Mouse (Mus musculus): ENCODE measurements around the gene Plau.

Plau gene

DNA sequence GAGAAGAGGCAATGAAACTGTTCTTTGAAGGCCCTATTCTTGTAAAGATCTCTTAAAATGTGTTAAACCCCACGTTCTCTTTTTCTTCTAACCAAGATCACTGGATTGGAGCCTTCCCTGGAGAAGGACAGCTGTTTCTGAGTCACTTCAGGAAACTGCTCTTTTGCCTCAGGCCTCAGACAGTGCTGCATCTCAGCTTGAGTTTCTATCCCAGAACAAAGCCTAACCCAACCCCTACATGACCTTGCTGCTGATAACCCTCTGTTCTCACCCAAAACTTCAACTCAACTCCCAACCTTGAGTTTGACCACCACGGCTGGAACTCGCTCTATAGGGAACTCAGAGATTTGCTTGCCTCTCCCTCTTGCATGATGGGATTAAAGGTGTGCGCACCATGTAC, 27.1 kb upstream of the Plau start:
- no peak for DNase-seq

DNA sequence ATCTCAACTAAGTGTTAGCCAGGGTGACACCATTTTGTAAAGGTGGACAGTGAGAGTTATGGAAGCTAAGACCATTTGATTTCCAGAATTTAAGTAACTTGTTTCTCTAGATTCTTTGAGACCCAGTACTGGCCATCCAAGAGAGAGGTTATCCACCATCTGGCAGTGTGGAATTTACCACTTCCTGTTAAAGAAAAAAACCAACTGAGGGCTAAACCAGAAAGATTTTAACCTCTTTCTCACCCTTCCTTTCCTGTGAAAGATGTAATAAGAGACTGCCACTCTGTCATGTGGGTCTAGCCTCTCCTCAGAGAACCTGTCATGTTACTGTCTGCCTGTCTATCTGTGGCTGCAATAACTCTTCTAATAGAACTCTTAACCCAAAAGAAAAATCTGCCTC, 26.6 kb upstream of the Plau start:
- no peak for DNase-seq

DNA sequence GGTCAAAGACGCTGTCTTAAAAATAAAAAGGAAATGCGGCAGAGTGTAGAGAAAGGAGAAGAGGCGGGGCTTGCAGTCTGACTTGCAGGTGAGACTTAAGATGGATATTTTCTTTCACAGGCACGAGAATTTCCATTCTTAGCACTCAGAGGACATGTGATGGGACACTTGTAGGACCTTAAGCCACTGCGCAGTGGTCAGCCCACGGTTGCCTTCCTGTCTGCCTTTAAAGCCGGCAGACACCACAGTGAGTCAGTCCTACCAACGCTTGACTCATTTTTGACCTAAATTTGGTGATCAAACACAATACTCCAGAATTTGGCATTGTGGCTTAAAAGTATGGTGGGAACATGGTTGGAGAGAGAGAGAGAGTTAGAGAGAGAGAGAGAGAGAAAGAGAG, 25.2 kb upstream of the Plau start:
- DNase-seq = no peak

GRCm38 (mm10) chr14:20811779-20812406, 24.6 kb upstream of the Plau start:
- no peak for DNase-seq

DNA sequence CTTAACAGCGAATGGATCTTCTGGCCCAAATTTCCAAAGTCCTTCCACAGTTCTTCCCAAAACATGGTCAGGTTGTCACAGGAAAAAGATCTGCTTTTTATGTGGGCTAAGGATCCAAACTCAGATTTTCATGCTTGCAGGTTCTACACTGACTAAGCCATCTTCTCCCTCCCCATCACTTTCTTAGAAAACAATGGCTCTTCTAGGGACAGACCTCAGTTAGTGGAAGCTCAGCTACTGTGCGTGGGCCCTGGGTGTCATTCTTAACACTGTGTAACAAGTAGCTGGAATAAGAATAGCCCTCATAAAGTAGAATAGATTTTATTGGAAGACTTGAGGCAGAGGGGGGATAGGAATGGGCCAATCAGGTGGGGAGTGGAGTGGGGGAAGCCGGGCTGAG, 21.0 kb upstream of the Plau start:
- no peak for DNase-seq

DNA sequence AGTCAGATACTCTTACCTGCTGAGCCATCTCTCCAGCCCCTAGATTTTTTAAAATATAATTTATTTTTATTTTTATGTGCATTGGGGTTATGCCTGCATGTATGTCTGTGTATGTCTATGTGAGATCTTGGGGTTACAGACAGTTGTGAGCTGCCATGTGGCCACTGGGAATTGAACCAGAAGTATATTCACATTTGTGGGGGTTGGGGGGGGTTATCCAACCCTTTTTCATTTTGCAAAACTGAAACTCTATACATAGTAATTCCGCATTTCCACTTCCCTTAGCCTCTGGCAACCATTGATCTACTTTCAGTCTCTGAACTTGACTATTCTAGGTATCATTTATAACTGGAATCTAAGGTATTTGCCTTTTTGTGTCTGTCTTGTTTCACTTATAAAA, 11.9 kb upstream of the Plau start:
- DNase-seq = no peak

DNA sequence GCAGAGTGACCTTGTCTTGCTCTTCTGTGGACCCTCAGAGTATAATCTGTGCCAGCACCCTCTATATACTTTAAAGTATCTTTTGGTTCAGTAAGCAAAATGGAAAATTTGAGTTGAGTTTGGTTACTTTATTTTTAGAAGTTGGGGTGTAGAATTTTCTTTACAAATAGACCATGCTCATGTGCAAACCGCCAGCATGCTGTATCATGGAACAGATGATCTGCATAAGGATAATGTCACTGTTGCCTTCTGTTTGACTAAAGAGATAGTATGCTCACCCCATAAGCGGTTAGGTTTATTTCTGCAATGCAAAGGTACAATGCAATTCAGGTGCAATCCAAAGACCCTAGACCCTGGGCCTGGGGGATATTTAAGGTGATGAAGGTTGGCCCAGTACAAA, 10.9 kb upstream of the Plau start:
- no peak for DNase-seq

GRCm38 (mm10) chr14:20827061-20827460, 9.4 kb upstream of the Plau start:
- no peak for DNase-seq

DNA sequence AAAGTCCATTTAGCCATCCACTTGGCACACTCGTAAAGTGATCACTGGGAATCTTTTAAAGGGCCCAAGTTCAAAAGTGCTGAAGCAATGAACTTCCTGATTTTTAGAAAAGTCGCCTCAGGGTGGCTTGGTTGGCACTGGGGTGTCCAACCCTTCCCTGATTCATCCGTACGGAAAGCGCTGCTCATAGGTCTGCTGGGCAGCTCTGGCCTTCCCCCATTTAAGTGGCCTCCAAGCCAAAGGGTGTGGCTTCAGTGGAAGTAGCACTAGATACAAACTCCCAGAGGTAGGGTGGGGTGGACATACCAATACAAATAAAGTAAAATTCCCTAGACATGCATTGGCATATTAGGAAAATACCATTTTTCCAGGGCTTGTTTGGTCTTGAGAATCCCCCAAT, 9.0 kb upstream of the Plau start:
- no peak for DNase-seq

GRCm38 (mm10) chr14:20828524-20828923, 7.9 kb upstream of the Plau start:
- no peak for DNase-seq

DNA sequence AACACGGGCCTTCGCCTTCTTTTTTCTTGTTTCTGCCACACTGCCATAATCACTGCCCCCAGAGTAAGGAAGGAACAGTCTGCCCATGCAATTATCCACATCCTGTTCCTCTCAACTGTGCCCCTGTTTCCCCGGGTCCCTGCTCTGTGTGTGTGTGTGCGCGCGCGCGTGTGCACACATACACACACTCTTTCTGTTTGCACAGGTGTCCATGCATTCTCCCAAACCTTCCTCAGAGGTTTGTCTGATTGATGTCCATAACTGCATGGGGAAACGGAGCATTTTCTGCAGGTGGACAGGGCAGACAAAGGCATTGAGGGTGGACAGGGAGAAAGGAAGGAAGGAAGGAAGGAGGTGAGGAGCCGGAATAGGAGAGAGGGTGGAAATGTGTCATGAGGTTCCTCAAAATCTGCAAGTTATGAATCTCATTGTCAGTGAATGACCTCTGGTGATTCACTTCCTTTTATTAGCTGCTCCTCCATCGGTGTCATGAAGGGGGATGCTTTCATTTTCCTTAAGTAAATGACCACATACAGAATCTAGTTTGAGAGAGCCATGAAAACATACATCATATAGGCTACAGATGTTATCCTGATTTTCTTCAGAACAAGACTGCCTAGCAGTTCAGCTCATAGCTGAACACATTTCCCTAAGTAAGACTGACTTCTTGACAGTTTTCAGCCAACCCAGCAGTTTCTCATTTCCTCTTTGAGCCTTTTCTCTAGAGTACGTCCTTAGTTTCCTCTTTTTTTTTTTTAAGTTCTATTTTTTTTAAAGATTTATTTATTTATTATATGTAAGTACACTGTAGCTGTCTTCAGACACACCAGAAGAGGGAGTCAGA, 6.7 kb upstream of the Plau start:
- no peak for DNase-seq

- DNase-seq = no peak
These were observed 5.1 kb upstream of the Plau start for GRCm38 (mm10) chr14:20831141-20831910.

DNA sequence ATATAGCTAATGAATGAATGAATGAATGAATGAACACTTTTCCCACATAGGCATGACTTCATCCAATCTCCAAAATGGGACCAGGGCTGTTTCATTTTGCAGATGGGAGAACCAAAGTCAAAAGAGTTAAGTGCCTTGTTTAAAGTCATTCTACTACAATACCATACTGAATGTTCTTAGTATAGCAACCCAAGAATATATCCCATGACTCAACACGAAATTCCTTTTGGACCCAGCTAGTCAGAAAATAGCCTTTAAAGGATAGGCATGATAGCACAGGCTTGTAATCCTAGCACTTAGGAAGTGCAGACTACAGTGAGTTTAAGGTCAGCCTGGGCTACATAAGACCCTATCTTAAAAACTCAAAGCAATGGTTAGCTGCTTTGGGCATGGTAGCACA, 4.5 kb upstream of the Plau start:
- no peak for DNase-seq

- no peak for DNase-seq
These were observed 2.9 kb upstream of the Plau start for GRCm38 (mm10) chr14:20833525-20833924.

- peak; percentile 22 for DNase-seq
These were observed 2.3 kb upstream of the Plau start for GRCm38 (mm10) chr14:20834136-20834535.

- no peak for DNase-seq
These were observed 481 bp downstream of the Plau start for GRCm38 (mm10) chr14:20836905-20837376.

DNA sequence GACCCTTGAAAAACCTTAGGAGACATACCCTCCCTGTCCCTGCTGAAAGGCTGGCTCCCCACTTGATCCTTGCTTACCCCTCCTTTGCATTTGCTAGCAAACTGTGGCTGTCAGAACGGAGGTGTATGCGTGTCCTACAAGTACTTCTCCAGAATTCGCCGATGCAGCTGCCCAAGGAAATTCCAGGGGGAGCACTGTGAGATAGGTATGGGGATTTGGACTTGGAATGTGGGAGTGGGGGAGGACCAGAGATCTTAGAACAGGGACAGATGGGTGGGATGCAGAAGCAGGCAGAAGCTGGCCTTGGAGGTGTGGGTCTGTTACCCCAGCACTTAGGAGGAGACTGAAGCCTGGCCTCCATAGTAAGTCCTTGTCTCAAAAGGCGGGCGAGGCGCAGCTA, 1.2 kb downstream of the Plau start:
- DNase-seq = no peak

- DNase-seq = no peak
These were observed 5.1 kb downstream of the Plau start for GRCm38 (mm10) chr14:20841526-20841925.

- no peak for DNase-seq
These were observed 6.2 kb downstream of the Plau start for GRCm38 (mm10) chr14:20842629-20843028.

DNA sequence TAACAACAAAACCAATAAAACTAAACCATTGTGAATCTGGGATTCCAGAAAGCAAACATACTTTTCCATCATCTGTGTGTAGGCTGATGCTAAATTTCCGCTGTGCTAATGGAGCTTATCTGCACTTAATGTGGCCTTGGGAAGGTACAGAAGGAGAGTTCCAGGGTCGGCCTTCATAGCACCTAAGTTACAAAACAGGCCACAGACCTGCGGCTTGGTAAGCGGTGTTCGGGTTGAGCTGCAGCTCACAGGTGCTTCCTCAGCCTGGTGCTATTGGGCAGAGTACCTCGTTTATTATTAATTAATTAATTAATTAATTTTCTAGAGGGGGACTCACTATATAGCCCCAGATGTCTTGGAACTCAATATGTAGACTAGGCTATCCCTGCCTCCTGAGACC, 7.7 kb downstream of the Plau start:
- no peak for DNase-seq

GRCm38 (mm10) chr14:20844671-20845576, 8.5 kb downstream of the Plau start:
- DNase-seq = no peak

GRCm38 (mm10) chr14:20845577-20846088, 9.2 kb downstream of the Plau start:
- peak; percentile 41 for DNase-seq
